Mouse (Mus musculus): Measurements from ENCODE around the gene Avpr1b.

GRCm38 (mm10) chr1:131551956-131552355 is 47.1 kb upstream of the Avpr1b start:
- TF ChIP-seq TAL1 (IDR thresholded peaks at IDR 0.05; ENCODE audit: low read length) (no peak), GATA1 (IDR thresholded peaks at IDR 0.05; ENCODE audit: low read length) (no peak)
